Mouse (Mus musculus): ENCODE results near the gene Egflam. TPM values are rescaled to one million over a fixed set of nuclear protein-coding genes. Genes with fewer than 3 reads are reported as not detected.

Gene Egflam
- polyA plus RNA-seq, 1 experiment = 1.3 TPM

DNA sequence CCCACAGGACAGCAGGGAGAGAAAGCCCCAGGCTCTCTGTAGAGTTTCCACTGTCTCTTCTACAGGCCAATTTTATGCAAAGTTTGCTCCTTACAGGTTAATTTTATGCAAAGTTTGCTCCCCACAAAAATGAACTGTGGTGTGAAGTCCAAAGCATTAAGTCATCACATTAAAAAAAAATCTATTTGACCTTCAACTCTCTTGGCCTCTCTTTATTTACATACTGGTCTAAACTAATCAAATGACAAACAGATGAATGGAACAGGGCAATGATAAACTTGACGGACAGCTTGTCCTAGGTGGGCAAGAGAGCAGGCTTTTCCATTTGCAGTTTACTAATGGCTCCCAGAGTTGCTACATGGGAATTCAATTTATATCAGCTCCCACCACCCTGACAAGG is 98.3 kb downstream of the Egflam start:
- TF ChIP-seq POLR2A (IDR thresholded peaks at IDR 0.05; ENCODE audit: low read depth, low read length) (no peak), CTCF (IDR thresholded peaks at IDR 0.05; ENCODE audit: borderline replicate concordance, insufficient read depth, low read length) (no peak)
- no peaks in the 10 kb centered on the region for H3K4me1 ChIP-seq (ENCODE audit: control insufficient read depth, insufficient read depth, low read length)
- H3K4me3 ChIP-seq (ENCODE audit: insufficient read depth, low read length) = no peak overlapping the region
- no peak overlapping the region for H3K27ac ChIP-seq (ENCODE audit: insufficient read depth, low read length)

GRCm38 (mm10) chr15:7295199-7295598 is 103.0 kb downstream of the Egflam start:
- no peak overlapping the region for H3K27ac ChIP-seq (ENCODE audit: insufficient read depth, low read length)
- no peak overlapping the region for H3K4me3 ChIP-seq (ENCODE audit: insufficient read depth, low read length)
- no peak for TF ChIP-seq CTCF (IDR thresholded peaks at IDR 0.05; ENCODE audit: borderline replicate concordance, insufficient read depth, low read length)
- H3K4me1 ChIP-seq (ENCODE audit: control insufficient read depth, insufficient read depth, low read length) = no peaks in the 10 kb centered on the region

- Histone ChIP-seq H3K4me1 (ENCODE audit: control insufficient read depth, insufficient read depth, low read length) (no peaks in the 10 kb centered on the region), H3K4me3 (ENCODE audit: insufficient read depth, low read length) (no peak overlapping the region), H3K27ac (ENCODE audit: insufficient read depth, low read length) (no peak overlapping the region)
- no peak for TF ChIP-seq POLR2A (IDR thresholded peaks at IDR 0.05; ENCODE audit: low read depth, low read length)
- no peak for TF ChIP-seq CTCF (IDR thresholded peaks at IDR 0.05; ENCODE audit: borderline replicate concordance, insufficient read depth, low read length)
Measured at GRCm38 (mm10) chr15:7292854-7293253, 105.3 kb downstream of the Egflam start.

- Histone ChIP-seq H3K27ac (ENCODE audit: insufficient read depth, low read length) (no peak overlapping the region), H3K4me3 (ENCODE audit: insufficient read depth, low read length) (no peak overlapping the region), H3K4me1 (ENCODE audit: control insufficient read depth, insufficient read depth, low read length) (no peaks in the 10 kb centered on the region)
- no peak for TF ChIP-seq CTCF (IDR thresholded peaks at IDR 0.05; ENCODE audit: borderline replicate concordance, insufficient read depth, low read length)
- no peak for TF ChIP-seq POLR2A (IDR thresholded peaks at IDR 0.05; ENCODE audit: low read depth, low read length)
Measured at GRCm38 (mm10) chr15:7290003-7290402, 108.2 kb downstream of the Egflam start.

DNA sequence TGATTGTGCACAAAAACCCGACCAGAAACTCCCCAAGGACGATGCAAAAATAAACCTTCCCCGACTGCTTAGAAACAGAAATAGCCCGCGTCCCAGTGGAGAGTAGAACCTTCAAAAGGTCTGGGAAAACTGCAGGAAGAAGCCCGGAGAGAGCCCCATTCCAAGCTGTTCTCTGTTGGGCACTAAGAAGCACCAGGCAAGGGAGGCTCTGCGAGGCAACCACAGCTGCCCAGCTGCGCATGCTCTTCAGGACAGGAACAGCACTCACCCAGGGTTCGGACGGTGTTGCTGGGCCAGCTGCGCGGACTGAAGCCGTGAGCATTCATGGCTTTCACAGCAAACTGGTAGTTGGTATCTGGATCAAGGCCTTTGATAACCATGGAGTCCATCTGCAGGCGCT is 108.7 kb downstream of the Egflam start:
- Histone ChIP-seq H3K27ac (ENCODE audit: insufficient read depth, low read length) (no peak overlapping the region), H3K4me3 (ENCODE audit: insufficient read depth, low read length) (no peak overlapping the region), H3K4me1 (ENCODE audit: control insufficient read depth, insufficient read depth, low read length) (no peaks in the 10 kb centered on the region)
- TF ChIP-seq POLR2A (IDR thresholded peaks at IDR 0.05; ENCODE audit: low read depth, low read length) (no peak), CTCF (IDR thresholded peaks at IDR 0.05; ENCODE audit: borderline replicate concordance, insufficient read depth, low read length) (no peak)

DNA sequence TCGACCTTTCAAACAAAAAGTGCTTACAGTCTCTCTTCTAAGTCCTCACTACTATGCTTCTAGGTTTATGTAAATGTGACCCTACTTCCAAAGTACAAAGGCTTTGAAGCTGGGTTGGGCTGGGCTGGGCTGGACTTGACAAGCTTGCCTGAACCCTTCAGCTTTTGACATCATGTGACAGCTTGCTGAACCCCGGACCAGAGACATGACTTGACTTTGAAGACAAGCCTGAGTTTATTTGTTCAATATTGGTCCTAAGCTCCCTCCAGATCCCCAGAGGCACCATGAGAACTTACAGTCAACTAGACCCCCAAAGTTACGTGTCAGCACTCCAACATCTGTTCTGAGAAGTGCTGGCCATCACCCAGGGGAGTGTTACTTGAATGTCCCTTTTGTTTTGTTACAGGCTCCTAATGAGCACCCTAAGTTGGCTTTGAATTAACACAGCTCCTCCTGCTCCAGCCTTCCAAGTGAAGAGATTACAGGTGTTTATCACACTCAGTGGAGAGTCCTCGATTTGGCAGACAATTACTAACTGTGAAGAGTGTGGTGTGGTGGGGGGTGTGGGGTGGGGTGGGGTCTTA is 109.3 kb downstream of the Egflam start:
- TF ChIP-seq CTCF (IDR thresholded peaks at IDR 0.05; ENCODE audit: borderline replicate concordance, insufficient read depth, low read length) (no peak), POLR2A (IDR thresholded peaks at IDR 0.05; ENCODE audit: low read depth, low read length) (no peak)
- H3K4me3 ChIP-seq (ENCODE audit: insufficient read depth, low read length) = no peak overlapping the region
- no peak overlapping the region for H3K27ac ChIP-seq (ENCODE audit: insufficient read depth, low read length)
- H3K4me1 ChIP-seq (ENCODE audit: control insufficient read depth, insufficient read depth, low read length) = no peaks in the 10 kb centered on the region

- Histone ChIP-seq H3K4me1 (ENCODE audit: control insufficient read depth, insufficient read depth, low read length) (no peaks in the 10 kb centered on the region), H3K27ac (ENCODE audit: insufficient read depth, low read length) (no peak overlapping the region), H3K4me3 (ENCODE audit: insufficient read depth, low read length) (no peak overlapping the region)
- TF ChIP-seq CTCF (IDR thresholded peaks at IDR 0.05; ENCODE audit: borderline replicate concordance, insufficient read depth, low read length) (no peak), POLR2A (IDR thresholded peaks at IDR 0.05; ENCODE audit: low read depth, low read length) (no peak)
Measured at GRCm38 (mm10) chr15:7287911-7288310, 110.3 kb downstream of the Egflam start.

DNA sequence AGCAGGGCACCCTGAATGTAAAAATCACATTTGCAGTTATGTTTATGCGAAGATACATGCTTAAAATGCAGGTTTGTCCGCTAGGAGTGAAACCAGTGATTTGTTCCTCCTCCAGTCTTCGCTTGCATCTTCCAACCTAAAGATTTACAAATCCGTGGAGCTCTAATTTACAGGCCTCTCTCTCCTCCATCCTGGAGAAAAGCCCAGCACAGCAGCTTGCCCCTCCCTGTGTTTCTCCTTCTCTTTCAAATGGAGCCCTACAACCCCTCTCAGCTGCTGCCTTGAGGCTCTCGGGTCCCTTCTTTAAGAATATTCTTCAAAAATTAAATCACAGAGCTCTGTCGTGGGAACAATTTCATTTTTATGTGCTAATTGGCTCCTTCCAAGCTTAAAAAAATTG is 116.6 kb downstream of the Egflam start:
- no peaks in the 10 kb centered on the region for H3K4me1 ChIP-seq (ENCODE audit: control insufficient read depth, insufficient read depth, low read length)
- TF ChIP-seq POLR2A (IDR thresholded peaks at IDR 0.05; ENCODE audit: low read depth, low read length) (no peak), CTCF (IDR thresholded peaks at IDR 0.05; ENCODE audit: borderline replicate concordance, insufficient read depth, low read length) (no peak)
- H3K4me3 ChIP-seq (ENCODE audit: insufficient read depth, low read length) = no peak overlapping the region
- H3K27ac ChIP-seq (ENCODE audit: insufficient read depth, low read length) = no peak overlapping the region

DNA sequence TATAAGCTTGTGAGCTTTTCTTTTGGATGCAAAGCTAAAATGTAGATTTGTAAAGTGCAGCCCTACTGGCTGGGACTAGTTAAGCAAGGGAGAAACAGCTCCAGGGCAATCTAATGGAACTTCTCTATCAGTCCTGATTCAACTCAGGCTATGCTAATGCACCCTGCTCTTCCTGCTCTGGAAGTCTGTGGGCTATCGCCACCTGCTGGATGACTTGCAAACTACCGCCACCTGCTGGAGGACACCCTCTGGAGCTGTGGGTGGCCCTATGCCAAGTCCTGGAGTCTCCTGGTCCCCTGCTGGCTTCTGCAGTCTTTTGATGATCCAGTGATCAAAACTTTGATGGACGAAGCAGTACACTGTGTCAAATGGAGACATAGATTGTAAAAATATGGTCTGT is 134.4 kb downstream of the Egflam start:
- H3K27ac ChIP-seq (ENCODE audit: insufficient read depth, low read length) = no peak overlapping the region
- no peak for TF ChIP-seq POLR2A (IDR thresholded peaks at IDR 0.05; ENCODE audit: low read depth, low read length)
- TF ChIP-seq CTCF (IDR thresholded peaks at IDR 0.05; ENCODE audit: borderline replicate concordance, insufficient read depth, low read length) = peak; percentile 89

GRCm38 (mm10) chr15:7263339-7263738 is 134.9 kb downstream of the Egflam start:
- TF ChIP-seq POLR2A (IDR thresholded peaks at IDR 0.05; ENCODE audit: low read depth, low read length) (no peak), CTCF (IDR thresholded peaks at IDR 0.05; ENCODE audit: borderline replicate concordance, insufficient read depth, low read length) (no peak)
- no peak overlapping the region for H3K4me3 ChIP-seq (ENCODE audit: insufficient read depth, low read length)
- H3K27ac ChIP-seq (ENCODE audit: insufficient read depth, low read length) = no peak overlapping the region
- no peaks in the 10 kb centered on the region for H3K4me1 ChIP-seq (ENCODE audit: control insufficient read depth, insufficient read depth, low read length)

More for the DNA sequence above, 134.4 kb downstream of the Egflam start:
- Histone ChIP-seq H3K4me1 (ENCODE audit: control insufficient read depth, insufficient read depth, low read length) (no peaks in the 10 kb centered on the region), H3K4me3 (ENCODE audit: insufficient read depth, low read length) (no peak overlapping the region)

DNA sequence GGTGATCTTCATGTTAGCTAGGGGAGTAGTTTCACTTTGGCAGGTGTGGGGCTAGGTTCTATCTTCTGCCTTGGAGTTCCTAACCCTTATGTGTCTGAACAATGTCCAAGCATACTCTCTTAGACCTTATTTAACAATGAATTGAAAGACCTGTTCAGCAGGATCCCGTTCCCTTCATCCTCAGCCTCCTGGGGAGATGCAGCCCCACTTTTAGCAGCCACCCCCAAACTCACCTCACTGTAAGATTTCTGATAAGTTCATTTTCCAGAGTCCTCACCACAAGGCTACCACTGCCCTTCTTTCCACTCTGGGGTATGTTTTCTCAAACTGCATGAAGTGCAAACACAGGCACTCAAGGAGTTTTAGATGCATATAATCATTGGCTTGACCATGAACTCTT is 136.8 kb downstream of the Egflam start:
- Histone ChIP-seq H3K27ac (ENCODE audit: insufficient read depth, low read length) (no peak overlapping the region), H3K4me1 (ENCODE audit: control insufficient read depth, insufficient read depth, low read length) (no peaks in the 10 kb centered on the region; the same call in 1 of the 2 replicates), H3K4me3 (ENCODE audit: insufficient read depth, low read length) (no peak overlapping the region)
- TF ChIP-seq POLR2A (IDR thresholded peaks at IDR 0.05; ENCODE audit: low read depth, low read length) (no peak), CTCF (IDR thresholded peaks at IDR 0.05; ENCODE audit: borderline replicate concordance, insufficient read depth, low read length) (no peak)

Data from embryonic fibroblast, embryonic 13.5 days (primary cell).